Mouse (Mus musculus) G1E (cell line): Measurements from ENCODE around the gene Pkn2. TPM values are rescaled to one million over a fixed set of nuclear protein-coding genes. Genes with fewer than 3 reads are reported as not detected.

Source experiments
- ATAC-seq: 2 replicates; pipeline ENCODE4 v1.8.0; 2016; ENCODE audit warnings: mild to moderate bottlenecking; ENCODE audit not compliant: insufficient number of reproducible peaks, poor library complexity, low FRiP score, severe bottlenecking; ENCODE audit errors: extremely low read depth
- DNase-seq: peaks from one replicate; pipeline ENCODE4 v3.0.0; 2012; ENCODE audit warnings: low spot score
- H3K27me3 ChIP-seq: 2 replicates; pipeline ENCODE4 v1.6.1; 2012; ENCODE audit warnings: mild to moderate bottlenecking, low read length, inconsistent platforms; ENCODE audit not compliant: insufficient read depth
- H3K36me3 ChIP-seq: replicated peaks from 2 replicates; pipeline ENCODE3; 2012; ENCODE audit warnings: mild to moderate bottlenecking, inconsistent platforms
- H3K4me1 ChIP-seq: 2 replicates; pipeline ENCODE4 v1.6.1; 2012; ENCODE audit warnings: low read depth, low read length, inconsistent platforms, mixed read lengths; ENCODE audit not compliant: insufficient read depth
- H3K4me3 ChIP-seq: 2 replicates; pipeline ENCODE4 v1.5.1; 2012; ENCODE audit warnings: low read depth, mild to moderate bottlenecking, inconsistent platforms, low read length, moderate library complexity, mixed read lengths
- H3K9me3 ChIP-seq: replicated peaks from 2 replicates; pipeline ENCODE4 v1.6.1; 2012; ENCODE audit warnings: inconsistent platforms
- CTCF ChIP-seq: IDR thresholded peaks from 2 replicates; pipeline ENCODE4 v1.5.1; 2012; ENCODE audit warnings: low read depth, low read length, inconsistent platforms, mixed read lengths
- GATA1 ChIP-seq: IDR thresholded peaks from 2 replicates; pipeline ENCODE4 v1.6.1; 2012; ENCODE audit warnings: borderline replicate concordance, low read length, inconsistent platforms, mixed read lengths
- GATA2 ChIP-seq: IDR thresholded peaks from 2 replicates; pipeline ENCODE4 v1.6.1; 2012; ENCODE audit warnings: low read depth, low read length, inconsistent platforms, borderline replicate concordance
- POLR2AphosphoS5 ChIP-seq: IDR thresholded peaks from 2 replicates; pipeline ENCODE4 v1.6.1; 2012; ENCODE audit warnings: low read depth, low read length, inconsistent platforms; ENCODE audit not compliant: insufficient replicate concordance
- TAL1 ChIP-seq: conservative IDR thresholded peaks from 2 replicates; pipeline ENCODE4 v1.6.1; 2012; ENCODE audit warnings: low read depth, low read length, inconsistent platforms, mixed read lengths
- polyA plus RNA-seq: library from polyadenylated mRNA; stranded (reverse); fragments of >175 nt; gene quantifications from 2 replicates; pipeline ENCODE4 v1.2.3, GENCODE M21; 2012
- total RNA-seq, 2 experiments: library from RNA; stranded (forward) in 1 of 2; stranded (reverse) in 1 of 2; fragments of 200-1000 nt in 1 of 2; fragments of >200 nt in 1 of 2; fragmentation: Nextera tagmentation in 1 of 2; gene quantifications; 2 replicates each; pipeline ENCODE4 v1.2.3; 2014 to 2017

The Pkn2 gene
- total and polyA plus RNA-seq, 3 experiments = 23.2 to 102 (median 95.0) TPM

DNA sequence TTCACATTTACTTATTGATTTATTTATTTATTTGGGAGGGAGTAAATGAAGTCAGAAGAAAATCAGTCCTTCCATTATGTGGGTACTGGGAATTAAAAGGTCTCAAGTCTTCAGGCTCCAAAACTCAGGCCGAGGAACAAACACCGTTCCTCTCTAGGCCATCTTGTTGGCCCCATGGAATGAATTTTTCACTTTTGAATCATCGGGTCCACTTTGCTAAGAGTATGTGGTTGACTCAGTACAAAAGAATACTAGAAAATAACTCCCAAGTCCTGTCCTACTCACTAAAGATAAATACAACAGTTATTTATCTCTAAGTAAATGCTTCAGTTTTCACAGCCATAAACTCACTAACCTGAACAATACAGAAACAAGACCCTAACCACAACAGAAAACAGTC, 28.9 kb downstream of the Pkn2 start:
- H3K9me3 ChIP-seq = no peaks in the 10 kb centered on the region
- DNase-seq (no peak), ATAC-seq (no peak)
- no peak overlapping the region for H3K4me3 ChIP-seq
- TF ChIP-seq GATA2 (no peak), CTCF (no peak), POLR2AphosphoS5 (no peak), TAL1 (no peak), GATA1 (no peak)
- no peaks in the 10 kb centered on the region for H3K27me3 ChIP-seq
- peaks cover 14% of the 10 kb centered on the region for H3K4me1 ChIP-seq
- peaks cover 12% of the 10 kb centered on the region for H3K36me3 ChIP-seq

DNA sequence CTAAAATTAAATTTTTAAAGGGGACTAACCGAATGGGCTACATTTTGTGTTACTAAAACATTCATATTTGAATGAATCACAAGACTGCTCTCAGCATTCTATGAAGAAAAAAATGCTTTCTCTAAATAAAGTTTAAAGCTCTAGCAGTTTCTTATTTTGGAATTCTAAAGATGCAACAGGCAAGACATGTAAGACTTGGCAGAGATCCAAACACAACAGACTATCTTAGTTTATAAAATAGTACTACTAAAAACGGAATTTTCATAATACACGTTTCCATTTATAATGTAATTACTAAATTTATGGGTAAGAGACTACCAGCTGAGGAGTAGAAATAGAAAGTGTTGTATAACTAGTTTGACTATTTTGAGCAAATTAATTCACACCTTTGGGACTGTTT, 30.2 kb downstream of the Pkn2 start:
- TF ChIP-seq GATA1 (no peak), POLR2AphosphoS5 (no peak), CTCF (no peak), GATA2 (no peak), TAL1 (no peak)
- peaks cover 9% of the 10 kb centered on the region for H3K4me1 ChIP-seq
- DNase-seq = no peak
- H3K4me3 ChIP-seq = no peak overlapping the region
- no peaks in the 10 kb centered on the region for H3K27me3 ChIP-seq
- no peak for ATAC-seq
- H3K9me3 ChIP-seq = no peaks in the 10 kb centered on the region
- peaks cover 12% of the 10 kb centered on the region for H3K36me3 ChIP-seq

DNA sequence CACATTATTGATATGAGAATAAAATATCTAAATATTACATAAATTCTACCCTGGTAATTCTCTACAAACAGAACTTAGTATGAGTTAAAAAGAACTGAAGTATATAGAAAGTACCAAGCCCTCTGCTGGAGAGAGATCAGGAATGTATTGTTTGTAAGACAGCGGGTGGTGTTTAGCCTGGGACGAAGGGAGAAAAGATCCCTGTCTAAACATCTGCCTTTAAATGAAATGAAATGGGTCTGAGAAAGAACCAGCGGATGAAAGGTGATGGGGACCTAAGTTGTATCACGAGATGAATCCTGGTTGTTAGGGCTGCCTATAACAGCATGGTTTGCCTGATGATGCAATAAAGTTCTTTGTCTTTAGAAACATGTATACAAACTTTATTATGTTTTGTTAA, 41.8 kb downstream of the Pkn2 start:
- peaks cover 32% of the 10 kb centered on the region for H3K36me3 ChIP-seq
- DNase-seq = no peak
- H3K9me3 ChIP-seq = no peaks in the 10 kb centered on the region
- ATAC-seq = no peak
- no peaks in the 10 kb centered on the region for H3K27me3 ChIP-seq
- H3K4me1 ChIP-seq = peaks cover 7% of the 10 kb centered on the region
- no peak overlapping the region for H3K4me3 ChIP-seq
- TF ChIP-seq POLR2AphosphoS5 (no peak), GATA2 (no peak), TAL1 (no peak), GATA1 (no peak), CTCF (no peak)

DNA sequence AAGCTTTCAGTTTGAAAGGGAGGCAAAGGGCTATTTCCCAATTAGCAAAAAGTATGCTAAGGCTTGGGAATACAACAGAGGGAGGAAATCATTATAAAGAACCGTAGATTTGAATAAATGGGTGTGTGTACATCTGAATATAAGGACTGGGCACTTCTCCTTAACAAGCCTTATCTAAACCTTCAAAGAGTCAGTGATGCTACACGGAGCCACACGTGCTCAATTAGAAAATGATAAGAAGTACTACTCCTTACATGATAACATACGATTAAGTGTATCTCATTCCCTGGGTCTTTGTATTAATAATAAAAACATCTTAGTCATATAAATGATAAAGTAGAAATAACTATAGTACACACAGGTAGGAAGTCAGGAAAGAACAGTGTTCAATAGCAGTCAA, 47.0 kb downstream of the Pkn2 start:
- Histone ChIP-seq H3K4me3 (no peak overlapping the region), H3K4me1 (peaks cover 19% of the 10 kb centered on the region), H3K36me3 (peaks cover 37% of the 10 kb centered on the region), H3K27me3 (no peaks in the 10 kb centered on the region), H3K9me3 (no peaks in the 10 kb centered on the region)
- TF ChIP-seq TAL1 = 0 out of 2 replicates have a peak, but pooled peaks have one; percentile 19
- no peak for TF ChIP-seq CTCF
- peak; percentile 84 for ATAC-seq
- DNase-seq = no peak

DNA sequence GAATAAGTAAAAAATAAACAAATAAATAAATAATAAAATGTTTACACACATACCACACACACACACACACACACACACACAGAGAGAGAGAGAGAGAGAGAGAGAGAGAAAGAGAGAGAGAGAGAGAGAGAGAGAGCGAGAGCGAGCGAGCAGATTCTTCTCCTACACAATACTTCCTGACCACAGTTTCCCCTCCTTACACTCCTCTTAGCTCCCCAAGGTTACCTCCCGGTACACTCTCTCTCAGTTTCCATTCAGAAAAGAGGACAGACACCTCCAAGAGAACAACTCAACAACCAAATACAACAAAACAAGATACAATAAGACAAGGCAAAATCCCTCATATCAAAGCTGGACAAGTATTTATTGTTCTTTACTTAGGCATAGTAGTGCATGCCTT, 47.8 kb downstream of the Pkn2 start:
- no peak for DNase-seq
- Histone ChIP-seq H3K36me3 (peaks cover 34% of the 10 kb centered on the region), H3K9me3 (no peaks in the 10 kb centered on the region), H3K4me3 (no peak overlapping the region), H3K27me3 (no peaks in the 10 kb centered on the region), H3K4me1 (peaks cover 19% of the 10 kb centered on the region)
- TF ChIP-seq GATA2 (no peak), CTCF (no peak), GATA1 (no peak), TAL1 (no peak), POLR2AphosphoS5 (no peak)
- ATAC-seq = no peak

DNA sequence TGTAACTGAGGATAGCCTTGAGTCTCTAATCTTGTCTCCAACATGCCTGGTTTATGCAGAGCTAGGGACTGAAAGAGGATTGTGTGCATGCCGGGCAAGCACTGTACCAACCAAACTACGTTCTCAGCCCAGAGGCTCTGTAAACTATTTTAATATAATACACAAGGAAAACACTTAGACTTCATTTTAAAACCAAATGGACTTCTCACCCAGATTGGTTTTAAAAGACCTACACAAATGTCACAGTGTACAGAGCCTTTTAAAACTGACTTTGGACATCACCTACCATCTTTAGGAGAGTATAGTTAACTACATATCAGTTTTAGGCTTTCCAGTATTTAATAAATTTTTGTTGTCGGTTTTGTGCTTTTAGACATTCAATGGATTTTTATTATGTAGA, 48.9 kb downstream of the Pkn2 start:
- H3K4me3 ChIP-seq = no peak overlapping the region
- peaks cover 36% of the 10 kb centered on the region for H3K36me3 ChIP-seq
- H3K4me1 ChIP-seq = peaks cover 19% of the 10 kb centered on the region
- TF ChIP-seq GATA2 (no peak), TAL1 (no peak), CTCF (no peak), GATA1 (no peak), POLR2AphosphoS5 (no peak)
- no peaks in the 10 kb centered on the region for H3K9me3 ChIP-seq
- DNase-seq (no peak), ATAC-seq (no peak)
- no peaks in the 10 kb centered on the region for H3K27me3 ChIP-seq
